Mouse (Mus musculus) cerebral cortex, adult 2 months (tissue): ENCODE measurements around the gene Fbxo21.

ENCODE experiments used
- WGBS: fragments of 180-500 bp; shearing (Covaris S2); methylation state at CpG from one replicate; pipeline ENCODE4 v1.1.7; 2018; 5-methylcytosine and 5-hydroxymethylcytosine counted together

The Fbxo21 gene

GRCm38 (mm10) chr5:117976657-117977500 lies at the start of gene Fbxo21:
Gene Fbxo21 (plus strand): TSS chr5:117976730.
- under 1% methylated on average over 80 of the region's 88 CpGs for WGBS

GRCm38 (mm10) chr5:117928553-117928952 lies 48.0 kb upstream of the Fbxo21 start:
- WGBS: over 99% methylated on average over 2 of the region's 2 CpGs

GRCm38 (mm10) chr5:117932222-117932621 lies 44.3 kb upstream of the Fbxo21 start:
- 62% methylated on average over 2 of the region's 2 CpGs for WGBS

GRCm38 (mm10) chr5:117932862-117933261 lies 43.7 kb upstream of the Fbxo21 start:
- under 1% methylated on average over 9 of the region's 9 CpGs for WGBS

- WGBS: 67% methylated on average over 16 of the region's 16 CpGs
These were observed 40.2 kb upstream of the Fbxo21 start for GRCm38 (mm10) chr5:117936346-117936745.

- WGBS: 88% methylated on average over 3 of the region's 3 CpGs
These were observed 39.3 kb upstream of the Fbxo21 start for GRCm38 (mm10) chr5:117937186-117937585.

GRCm38 (mm10) chr5:117938182-117938581 lies 38.3 kb upstream of the Fbxo21 start:
- 44% methylated on average over 14 of the region's 14 CpGs for WGBS

GRCm38 (mm10) chr5:117939402-117939801 lies 37.1 kb upstream of the Fbxo21 start:
- WGBS: 49% methylated on average over 8 of the region's 8 CpGs

- WGBS: 84% methylated on average over 3 of the region's 3 CpGs
These were observed 35.0 kb upstream of the Fbxo21 start for GRCm38 (mm10) chr5:117941552-117941951.

GRCm38 (mm10) chr5:117946605-117947004 lies 29.9 kb upstream of the Fbxo21 start:
- WGBS: 16% methylated on average over 4 of the region's 4 CpGs

GRCm38 (mm10) chr5:117949393-117949792 lies 27.1 kb upstream of the Fbxo21 start:
- 83% methylated on average over 10 of the region's 10 CpGs for WGBS

- WGBS: 89% methylated on average over 12 of the region's 12 CpGs
These were observed 22.6 kb upstream of the Fbxo21 start for GRCm38 (mm10) chr5:117953893-117954292.

GRCm38 (mm10) chr5:117954429-117954828 lies 22.1 kb upstream of the Fbxo21 start:
- WGBS: 94% methylated on average over 1 of the region's 1 CpGs

- WGBS: 33% methylated on average over 10 of the region's 10 CpGs
These were observed 20.7 kb upstream of the Fbxo21 start for GRCm38 (mm10) chr5:117955675-117956420.

GRCm38 (mm10) chr5:117964750-117965149 lies 11.8 kb upstream of the Fbxo21 start:
- 59% methylated on average over 9 of the region's 9 CpGs for WGBS

- WGBS: 82% methylated on average over 9 of the region's 9 CpGs
These were observed 9.6 kb upstream of the Fbxo21 start for GRCm38 (mm10) chr5:117966956-117967355.

- 46% methylated on average over 4 of the region's 4 CpGs for WGBS
These were observed 8.9 kb upstream of the Fbxo21 start for GRCm38 (mm10) chr5:117967659-117968069.

GRCm38 (mm10) chr5:117969681-117970427 lies 6.7 kb upstream of the Fbxo21 start:
- 91% methylated on average over 10 of the region's 10 CpGs for WGBS

- 18% methylated on average over 19 of the region's 19 CpGs for WGBS
These were observed 270 bp upstream of the Fbxo21 start for GRCm38 (mm10) chr5:117976263-117976656.

GRCm38 (mm10) chr5:117977501-117978158 lies 1.1 kb downstream of the Fbxo21 start:
- 5% methylated on average over 30 of the region's 30 CpGs for WGBS

- WGBS: 29% methylated on average over 17 of the region's 17 CpGs
These were observed 1.7 kb downstream of the Fbxo21 start for GRCm38 (mm10) chr5:117978159-117978697.
